Mouse (Mus musculus): ENCODE data around the gene Vps33b. TPM values are rescaled to one million over a fixed set of nuclear protein-coding genes. Genes with fewer than 3 reads are reported as not detected.
"Not testable (repeated sequence)": the region's sequence is repeated elsewhere in the genome, so short reads cannot be mapped to it uniquely, and the experiment has no call there.

The Vps33b gene
- polyA plus RNA-seq, 1 experiment from 2014 or later = 7.7 TPM

DNA sequence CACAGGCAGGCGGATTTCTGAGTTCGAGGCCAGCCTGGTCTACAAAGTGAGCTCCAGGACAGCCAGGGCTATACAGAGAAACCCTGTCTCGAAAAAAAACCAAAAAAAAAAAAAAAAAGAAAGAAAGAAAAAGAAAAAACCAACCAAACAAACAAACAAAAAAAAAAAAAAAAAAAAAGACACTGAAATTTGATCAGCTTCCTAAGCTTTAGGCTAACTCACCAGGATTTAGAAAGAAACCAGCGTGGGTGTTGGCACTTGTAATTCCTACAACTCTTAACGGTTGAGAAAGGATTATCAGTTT is 55.3 kb downstream of the Vps33b start:
- not testable (repeated sequence) for H3K27me3 ChIP-seq (ENCODE audit: control insufficient read depth, insufficient read depth, low read length); H3K27ac ChIP-seq (replicated peaks; ENCODE audit: low read depth, low read length); H3K9ac ChIP-seq (replicated peaks; ENCODE audit: low read length); ATAC-seq (replicated peaks; ENCODE audit: insufficient number of reproducible peaks, low FRiP score, low TSS enrichment, low read depth); H3K4me2 ChIP-seq (ENCODE audit: low read depth, low read length); H3K4me3 ChIP-seq (ENCODE audit: low read depth, low read length); H3K4me1 ChIP-seq (ENCODE audit: control insufficient read depth, insufficient read depth, low read length); H3K9me3 ChIP-seq (replicated peaks; ENCODE audit: control insufficient read depth, low read length); DNase-seq (ENCODE audit: low spot score); H3K36me3 ChIP-seq (replicated peaks; ENCODE audit: control insufficient read depth, insufficient read depth, low read depth, low read length)
- WGBS = 48% methylated on average over 4 of the region's 5 CpGs

- ATAC-seq (replicated peaks; ENCODE audit: insufficient number of reproducible peaks, low FRiP score, low TSS enrichment, low read depth) = no peak
- H3K9ac ChIP-seq (replicated peaks; ENCODE audit: low read length) = no peak overlapping the region
- whole genome bisulfite sequencing = 93% methylated on average over 16 of the region's 16 CpGs
- no peaks in the 10 kb centered on the region for H3K4me1 ChIP-seq (ENCODE audit: control insufficient read depth, insufficient read depth, low read length)
- H3K9me3 ChIP-seq (replicated peaks; ENCODE audit: control insufficient read depth, low read length) = no peaks in the 10 kb centered on the region
- no peaks in the 10 kb centered on the region for H3K27me3 ChIP-seq (ENCODE audit: control insufficient read depth, insufficient read depth, low read length)
- peaks cover 10% of the 10 kb centered on the region for H3K36me3 ChIP-seq (replicated peaks; ENCODE audit: control insufficient read depth, insufficient read depth, low read depth, low read length)
- no peak for DNase-seq (ENCODE audit: low spot score)
- H3K4me2 ChIP-seq (ENCODE audit: low read depth, low read length) = no peak overlapping the region
- H3K27ac ChIP-seq (replicated peaks; ENCODE audit: low read depth, low read length) = no peak overlapping the region
- H3K4me3 ChIP-seq (ENCODE audit: low read depth, low read length) = no peak overlapping the region
Observed at GRCm38 (mm10) chr7:80325292-80325868, 55.9 kb downstream of the Vps33b start.

- no peak overlapping the region for H3K4me3 ChIP-seq (ENCODE audit: low read depth, low read length)
- H3K4me1 ChIP-seq (ENCODE audit: control insufficient read depth, insufficient read depth, low read length) = no peaks in the 10 kb centered on the region
- H3K27ac ChIP-seq (replicated peaks; ENCODE audit: low read depth, low read length) = no peak overlapping the region
- H3K27me3 ChIP-seq (ENCODE audit: control insufficient read depth, insufficient read depth, low read length) = no peaks in the 10 kb centered on the region
- no peak for ATAC-seq (replicated peaks; ENCODE audit: insufficient number of reproducible peaks, low FRiP score, low TSS enrichment, low read depth)
- no peak overlapping the region for H3K4me2 ChIP-seq (ENCODE audit: low read depth, low read length)
- peaks cover 14% of the 10 kb centered on the region for H3K36me3 ChIP-seq (replicated peaks; ENCODE audit: control insufficient read depth, insufficient read depth, low read depth, low read length)
- H3K9me3 ChIP-seq (replicated peaks; ENCODE audit: control insufficient read depth, low read length) = no peaks in the 10 kb centered on the region
- DNase-seq (ENCODE audit: low spot score) = no peak
- WGBS = 96% methylated on average over 19 of the region's 19 CpGs
- no peak overlapping the region for H3K9ac ChIP-seq (replicated peaks; ENCODE audit: low read length)
Observed at GRCm38 (mm10) chr7:80326076-80326475, 56.6 kb downstream of the Vps33b start.

DNA sequence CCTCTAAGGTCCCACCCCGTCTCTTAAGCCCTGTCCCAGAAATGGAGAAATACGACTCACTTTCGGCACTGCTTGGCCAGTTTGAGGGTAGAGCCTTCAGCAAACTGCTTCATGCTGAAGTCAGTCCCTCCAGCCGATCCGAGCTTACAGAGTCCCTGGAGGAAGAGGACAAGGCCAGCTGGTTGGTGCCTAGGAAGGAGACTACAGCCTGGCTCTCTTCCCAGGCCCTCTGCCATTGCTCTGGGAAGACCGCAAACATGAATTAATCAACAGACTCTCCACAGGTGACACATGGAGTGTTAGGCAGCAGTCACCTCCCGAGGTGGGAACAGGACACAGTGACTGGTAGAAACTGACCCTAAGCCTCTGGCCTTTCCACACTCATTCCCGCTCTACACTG is 60.8 kb downstream of the Vps33b start:
- DNase-seq (ENCODE audit: low spot score) = no peak
- Histone ChIP-seq H3K4me1 (ENCODE audit: control insufficient read depth, insufficient read depth, low read length) (no peaks in the 10 kb centered on the region), H3K27ac (replicated peaks; ENCODE audit: low read depth, low read length) (no peak overlapping the region), H3K9ac (replicated peaks; ENCODE audit: low read length) (no peak overlapping the region), H3K27me3 (ENCODE audit: control insufficient read depth, insufficient read depth, low read length) (no peaks in the 10 kb centered on the region), H3K9me3 (replicated peaks; ENCODE audit: control insufficient read depth, low read length) (no peaks in the 10 kb centered on the region), H3K4me3 (ENCODE audit: low read depth, low read length) (no peak overlapping the region), H3K4me2 (ENCODE audit: low read depth, low read length) (no peak overlapping the region), H3K36me3 (replicated peaks; ENCODE audit: control insufficient read depth, insufficient read depth, low read depth, low read length) (peaks cover 40% of the 10 kb centered on the region)
- 90% methylated on average over 8 of the region's 8 CpGs for WGBS
- ATAC-seq (replicated peaks; ENCODE audit: insufficient number of reproducible peaks, low FRiP score, low TSS enrichment, low read depth) = no peak

DNA sequence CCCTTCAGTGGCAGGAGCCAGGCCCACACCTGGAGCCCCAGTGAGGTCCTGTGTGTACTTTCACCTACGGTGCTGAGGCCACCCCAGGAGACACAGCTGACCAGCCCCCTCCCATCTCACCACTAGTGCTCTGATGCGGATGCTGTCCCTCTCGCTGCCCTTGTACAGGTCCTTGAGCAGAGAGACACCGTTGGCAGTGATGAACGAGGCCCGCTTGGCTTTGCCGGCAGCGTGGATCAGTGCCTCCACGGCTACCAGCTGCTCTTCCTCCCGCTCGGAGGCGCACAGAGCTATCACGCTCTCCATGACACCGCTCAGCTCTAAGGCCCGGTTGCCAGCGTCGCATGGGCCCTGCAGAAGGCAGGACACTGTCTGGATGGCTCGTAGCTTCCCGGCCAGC is 62.0 kb downstream of the Vps33b start:
- H3K4me2 ChIP-seq (ENCODE audit: low read depth, low read length) = no peak overlapping the region
- H3K4me3 ChIP-seq (ENCODE audit: low read depth, low read length) = no peak overlapping the region
- no peaks in the 10 kb centered on the region for H3K27me3 ChIP-seq (ENCODE audit: control insufficient read depth, insufficient read depth, low read length)
- no peak for DNase-seq (ENCODE audit: low spot score)
- H3K9me3 ChIP-seq (replicated peaks; ENCODE audit: control insufficient read depth, low read length) = no peaks in the 10 kb centered on the region
- 99% methylated on average over 19 of the region's 19 CpGs for WGBS
- no peaks in the 10 kb centered on the region for H3K4me1 ChIP-seq (ENCODE audit: control insufficient read depth, insufficient read depth, low read length)
- no peak overlapping the region for H3K27ac ChIP-seq (replicated peaks; ENCODE audit: low read depth, low read length)
- H3K36me3 ChIP-seq (replicated peaks; ENCODE audit: control insufficient read depth, insufficient read depth, low read depth, low read length) = peaks cover 39% of the 10 kb centered on the region
- H3K9ac ChIP-seq (replicated peaks; ENCODE audit: low read length) = no peak overlapping the region
- ATAC-seq (replicated peaks; ENCODE audit: insufficient number of reproducible peaks, low FRiP score, low TSS enrichment, low read depth) = no peak

DNA sequence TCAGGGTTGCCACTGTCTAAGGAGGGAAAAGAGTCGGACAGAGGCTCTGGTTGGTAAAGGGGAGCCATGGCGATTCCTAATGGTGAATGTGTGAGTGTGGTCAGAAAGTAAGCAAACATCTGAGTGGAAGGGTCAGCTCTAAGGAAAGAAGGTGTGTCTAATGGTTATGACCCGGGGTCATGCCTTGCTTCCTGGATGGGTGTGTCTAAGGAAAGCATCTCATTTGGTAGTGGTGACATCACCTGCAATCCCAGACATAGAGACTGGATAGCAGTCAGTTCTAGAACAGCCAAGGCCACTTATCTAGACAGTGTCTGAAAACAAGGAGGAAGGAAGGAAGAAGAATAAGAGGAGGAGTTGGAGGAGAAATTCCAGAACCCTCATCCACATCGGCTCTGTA is 65.4 kb downstream of the Vps33b start:
- H3K4me1 ChIP-seq (ENCODE audit: control insufficient read depth, insufficient read depth, low read length) = no peaks in the 10 kb centered on the region
- no peaks in the 10 kb centered on the region for H3K9me3 ChIP-seq (replicated peaks; ENCODE audit: control insufficient read depth, low read length)
- no peak overlapping the region for H3K9ac ChIP-seq (replicated peaks; ENCODE audit: low read length)
- H3K4me3 ChIP-seq (ENCODE audit: low read depth, low read length) = no peak overlapping the region
- 89% methylated on average over 4 of the region's 4 CpGs for WGBS
- no peak overlapping the region for H3K4me2 ChIP-seq (ENCODE audit: low read depth, low read length)
- no peaks in the 10 kb centered on the region for H3K27me3 ChIP-seq (ENCODE audit: control insufficient read depth, insufficient read depth, low read length)
- H3K27ac ChIP-seq (replicated peaks; ENCODE audit: low read depth, low read length) = no peak overlapping the region
- H3K36me3 ChIP-seq (replicated peaks; ENCODE audit: control insufficient read depth, insufficient read depth, low read depth, low read length) = peaks cover 39% of the 10 kb centered on the region
- DNase-seq (ENCODE audit: low spot score) (no peak), ATAC-seq (replicated peaks; ENCODE audit: insufficient number of reproducible peaks, low FRiP score, low TSS enrichment, low read depth) (no peak)

DNA sequence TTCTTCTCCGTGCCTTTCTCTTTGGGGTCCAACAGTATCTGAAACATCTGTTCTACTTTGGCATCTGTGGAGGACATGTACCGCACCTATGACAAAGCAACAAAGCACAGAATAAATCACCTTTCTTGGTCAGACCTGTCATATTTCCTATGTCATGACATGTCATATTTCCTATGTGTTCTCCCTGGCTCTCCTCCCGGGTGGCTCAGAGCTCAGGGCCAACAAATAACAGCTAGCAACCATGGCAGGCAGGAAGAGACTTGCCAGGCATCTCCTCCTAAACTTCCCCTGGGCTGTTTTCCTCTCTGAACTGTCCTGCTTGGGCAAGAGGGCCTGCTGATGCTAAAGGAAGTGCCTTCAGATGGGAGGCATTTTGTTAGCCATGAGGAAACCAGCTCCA is 67.5 kb downstream of the Vps33b start:
- Histone ChIP-seq H3K27me3 (ENCODE audit: control insufficient read depth, insufficient read depth, low read length) (no peaks in the 10 kb centered on the region), H3K9me3 (replicated peaks; ENCODE audit: control insufficient read depth, low read length) (no peaks in the 10 kb centered on the region), H3K4me3 (ENCODE audit: low read depth, low read length) (no peak overlapping the region), H3K4me1 (ENCODE audit: control insufficient read depth, insufficient read depth, low read length) (no peaks in the 10 kb centered on the region; the same call in 1 of the 2 replicates), H3K27ac (replicated peaks; ENCODE audit: low read depth, low read length) (no peak overlapping the region), H3K4me2 (ENCODE audit: low read depth, low read length) (no peak overlapping the region), H3K36me3 (replicated peaks; ENCODE audit: control insufficient read depth, insufficient read depth, low read depth, low read length) (peaks cover 30% of the 10 kb centered on the region), H3K9ac (replicated peaks; ENCODE audit: low read length) (no peak overlapping the region)
- WGBS = 89% methylated on average over 3 of the region's 3 CpGs
- ATAC-seq (replicated peaks; ENCODE audit: insufficient number of reproducible peaks, low FRiP score, low TSS enrichment, low read depth) (no peak), DNase-seq (ENCODE audit: low spot score) (no peak)

DNA sequence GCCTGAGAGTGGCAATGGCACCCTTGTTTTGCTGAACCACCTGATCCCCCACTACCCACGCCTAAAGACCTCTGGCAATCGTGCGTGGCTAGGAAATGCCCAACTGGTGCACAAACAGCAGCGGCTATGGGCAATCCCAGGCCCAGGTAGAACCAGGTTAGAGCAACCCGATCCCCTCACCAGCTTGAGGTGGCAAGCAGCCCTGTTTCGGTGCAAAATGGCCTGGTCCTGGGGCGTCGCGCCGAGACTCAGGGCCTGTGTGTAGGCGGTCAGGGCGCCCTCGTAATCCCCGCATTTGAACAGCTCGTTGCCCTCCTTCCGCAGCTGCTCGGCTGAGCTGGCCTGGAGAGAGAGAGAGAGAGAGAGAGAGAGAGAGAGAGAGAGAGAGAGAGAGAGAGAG is 69.9 kb downstream of the Vps33b start:
- no peak overlapping the region for H3K27ac ChIP-seq (replicated peaks; ENCODE audit: low read depth, low read length)
- WGBS = 7% methylated on average over 17 of the region's 17 CpGs
- peak overlapping the region; percentile 66 for H3K9ac ChIP-seq (replicated peaks; ENCODE audit: low read length)
- no peaks in the 10 kb centered on the region; the same call in 1 of the 2 replicates for H3K4me1 ChIP-seq (ENCODE audit: control insufficient read depth, insufficient read depth, low read length)
- H3K36me3 ChIP-seq (replicated peaks; ENCODE audit: control insufficient read depth, insufficient read depth, low read depth, low read length) = peaks cover 10% of the 10 kb centered on the region
- H3K4me2 ChIP-seq (ENCODE audit: low read depth, low read length) = peak overlapping the region; percentile 86
- no peaks in the 10 kb centered on the region for H3K9me3 ChIP-seq (replicated peaks; ENCODE audit: control insufficient read depth, low read length)
- ATAC-seq (replicated peaks; ENCODE audit: insufficient number of reproducible peaks, low FRiP score, low TSS enrichment, low read depth) = no peak
- peak; percentile 26 for DNase-seq (ENCODE audit: low spot score)
- H3K27me3 ChIP-seq (ENCODE audit: control insufficient read depth, insufficient read depth, low read length) = no peaks in the 10 kb centered on the region
- peak overlapping the region; percentile 66 for H3K4me3 ChIP-seq (ENCODE audit: low read depth, low read length)
